Mouse (Mus musculus) 416B (cell line): ENCODE results near the gene Mettl14.
"Not testable (repeated sequence)": the region's sequence is repeated elsewhere in the genome, so short reads cannot be mapped to it uniquely, and the experiment has no call there.

ENCODE experiments used
- DNase-seq: peaks from one replicate; pipeline ENCODE4 v3.0.0; 2011; ENCODE audit warnings: low read depth

Mettl14 gene

GRCm38 (mm10) chr3:123385486-123386156, at the start of gene Mettl14:
Mettl14 (minus strand) TSS chr3:123386108.
- peak; percentile 98 for DNase-seq

GRCm38 (mm10) chr3:123433362-123433761, 47.5 kb upstream of the Mettl14 start:
- DNase-seq: peak; percentile 18

- DNase-seq: peak; percentile 93
Observed at GRCm38 (mm10) chr3:123431951-123432674, 46.2 kb upstream of the Mettl14 start.

- no peak for DNase-seq
Observed at GRCm38 (mm10) chr3:123429597-123430458, 43.9 kb upstream of the Mettl14 start.

GRCm38 (mm10) chr3:123428005-123428404, 42.1 kb upstream of the Mettl14 start:
- DNase-seq: no peak

GRCm38 (mm10) chr3:123425647-123426046, 39.7 kb upstream of the Mettl14 start:
- DNase-seq: no peak

- no peak for DNase-seq
Observed at GRCm38 (mm10) chr3:123413173-123413572, 27.3 kb upstream of the Mettl14 start.

- no peak for DNase-seq
Observed at GRCm38 (mm10) chr3:123411821-123412578, 26.1 kb upstream of the Mettl14 start.

GRCm38 (mm10) chr3:123404945-123405344, 19.0 kb upstream of the Mettl14 start:
- DNase-seq: no peak

- no peak for DNase-seq
Observed at GRCm38 (mm10) chr3:123397562-123398481, 11.9 kb upstream of the Mettl14 start.

GRCm38 (mm10) chr3:123395611-123396010, 9.7 kb upstream of the Mettl14 start:
- no peak for DNase-seq

GRCm38 (mm10) chr3:123391180-123391579, 5.3 kb upstream of the Mettl14 start:
- DNase-seq: no peak

GRCm38 (mm10) chr3:123386157-123386780, 361 bp upstream of the Mettl14 start:
- not testable (repeated sequence) for DNase-seq

GRCm38 (mm10) chr3:123385118-123385485, 806 bp downstream of the Mettl14 start:
- DNase-seq: no peak

- DNase-seq: no peak
Observed at GRCm38 (mm10) chr3:123384435-123384834, 1.5 kb downstream of the Mettl14 start.

- DNase-seq: no peak
Observed at GRCm38 (mm10) chr3:123376562-123376961, 9.3 kb downstream of the Mettl14 start.

GRCm38 (mm10) chr3:123371766-123372535, 14.0 kb downstream of the Mettl14 start:
- peak; percentile 27 for DNase-seq

GRCm38 (mm10) chr3:123370927-123371326, 15.0 kb downstream of the Mettl14 start:
- no peak for DNase-seq

- no peak for DNase-seq
Observed at GRCm38 (mm10) chr3:123369161-123369560, 16.7 kb downstream of the Mettl14 start.
